Mouse (Mus musculus): ENCODE data around the gene Kdm5b. TPM values are rescaled to one million over a fixed set of nuclear protein-coding genes. Genes with fewer than 3 reads are reported as not detected.
"Not testable (repeated sequence)": the region's sequence is repeated elsewhere in the genome, so short reads cannot be mapped to it uniquely, and the experiment has no call there.

Kdm5b gene
- polyA plus RNA-seq, 1 experiment from 2014 or later, result 120 TPM

DNA sequence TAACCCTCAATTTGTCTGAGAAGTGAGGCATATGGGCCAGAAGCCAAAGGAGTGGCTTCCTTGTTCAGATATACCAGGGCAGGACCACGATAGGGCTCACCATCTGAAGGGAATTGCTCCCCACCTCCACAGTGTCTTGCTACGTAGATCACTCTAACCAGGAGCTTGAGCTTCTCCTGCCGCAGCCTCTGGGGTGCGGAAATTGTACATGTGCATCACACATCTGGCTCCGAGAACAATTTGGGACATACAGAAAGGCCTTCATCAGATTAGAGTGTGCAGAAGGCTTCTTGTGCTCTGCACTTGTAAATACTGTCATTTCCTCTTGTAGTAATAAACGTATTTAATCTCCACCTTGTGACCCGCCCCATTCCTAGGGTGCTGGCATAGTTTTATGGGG, 38.8 kb upstream of the Kdm5b start:
- H3K9ac ChIP-seq, result no peak overlapping the region
- WGBS, result 83% methylated on average over 7 of the region's 7 CpGs
- no peak for ATAC-seq (ENCODE audit: low FRiP score)
- no peaks in the 10 kb centered on the region for H3K27me3 ChIP-seq
- no peak overlapping the region for H3K4me3 ChIP-seq
- no peaks in the 10 kb centered on the region for H3K36me3 ChIP-seq
- H3K4me1 ChIP-seq, result 0 out of 2 replicates have a peak, but pooled peaks cover 5% of the 10 kb centered on the region
- H3K4me2 ChIP-seq (replicated peaks), result no peak overlapping the region
- no peak overlapping the region for H3K27ac ChIP-seq
- no peaks in the 10 kb centered on the region for H3K9me3 ChIP-seq (replicated peaks)

DNA sequence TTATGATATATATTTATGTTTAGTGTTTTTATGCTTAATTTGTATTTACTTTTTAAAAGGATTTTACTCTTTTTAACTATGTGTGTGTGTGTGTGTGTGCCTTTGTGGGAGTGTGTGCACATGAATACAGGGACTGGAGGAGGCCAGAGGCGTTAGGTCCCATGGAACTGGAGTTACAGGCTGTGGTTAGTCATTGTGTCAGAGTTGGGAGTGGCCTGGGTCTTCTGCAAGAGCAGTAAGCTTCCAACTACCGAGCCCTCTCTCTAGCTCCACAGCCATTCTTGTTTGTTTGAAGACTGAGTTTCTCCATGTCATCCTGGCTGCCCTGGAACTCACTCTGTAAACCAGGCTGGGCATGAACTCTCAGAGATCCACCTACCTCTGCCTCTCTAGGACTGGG, 37.6 kb upstream of the Kdm5b start:
- no peaks in the 10 kb centered on the region for H3K4me1 ChIP-seq
- H3K27ac ChIP-seq, result no peak overlapping the region
- H3K4me3 ChIP-seq, result no peak overlapping the region
- no peak overlapping the region for H3K9ac ChIP-seq
- H3K4me2 ChIP-seq (replicated peaks), result no peak overlapping the region
- no peaks in the 10 kb centered on the region for H3K27me3 ChIP-seq
- no peaks in the 10 kb centered on the region for H3K36me3 ChIP-seq
- ATAC-seq (ENCODE audit: low FRiP score), result no peak
- H3K9me3 ChIP-seq (replicated peaks), result no peaks in the 10 kb centered on the region
- 64% methylated on average over 2 of the region's 2 CpGs for WGBS

DNA sequence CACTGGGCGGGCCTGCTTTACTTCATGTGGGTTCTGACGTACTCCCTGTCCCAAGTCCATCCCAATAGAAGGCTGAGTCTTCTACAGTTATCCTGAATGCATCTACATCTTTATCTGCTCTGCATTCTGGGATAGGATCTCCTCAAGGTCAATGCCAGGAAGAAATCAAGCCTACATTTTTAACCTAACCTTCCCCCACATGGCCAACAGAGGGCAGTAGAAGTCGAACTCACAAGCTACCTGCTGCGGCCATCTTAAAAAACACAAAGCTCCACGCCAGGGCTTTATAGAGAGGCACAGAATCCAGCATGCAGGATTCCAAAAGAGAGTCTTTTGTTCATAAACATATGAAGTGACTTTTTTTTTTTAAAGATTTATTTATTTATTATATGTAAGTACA, 35.5 kb upstream of the Kdm5b start:
- Histone ChIP-seq H3K27me3 (no peaks in the 10 kb centered on the region), H3K27ac (no peak overlapping the region), H3K4me1 (no peaks in the 10 kb centered on the region), H3K36me3 (no peaks in the 10 kb centered on the region), H3K4me2 (replicated peaks) (no peak overlapping the region), H3K4me3 (no peak overlapping the region), H3K9me3 (replicated peaks) (no peaks in the 10 kb centered on the region), H3K9ac (no peak overlapping the region)
- no peak for ATAC-seq (ENCODE audit: low FRiP score)
- 77% methylated on average over 5 of the region's 5 CpGs for WGBS

DNA sequence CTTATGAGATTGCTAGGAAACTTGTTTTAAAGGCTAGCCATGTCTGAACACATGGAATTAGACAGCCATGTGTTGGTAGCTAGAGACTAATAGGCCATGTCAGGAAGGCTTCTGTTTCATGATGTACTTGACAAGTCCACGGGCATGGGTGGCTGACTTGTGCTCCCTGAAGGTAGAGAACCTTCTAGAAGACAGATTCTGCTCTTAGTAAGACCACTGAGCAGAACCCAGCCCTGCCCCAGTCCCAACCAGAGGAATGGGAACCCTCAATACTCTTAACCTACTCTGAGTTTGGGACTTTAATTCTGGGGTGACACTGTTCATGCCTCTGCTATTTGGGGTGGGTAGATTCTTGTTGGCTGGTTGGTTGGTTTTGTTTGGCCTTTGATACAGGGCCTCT, 35.0 kb upstream of the Kdm5b start:
- Histone ChIP-seq H3K27me3 (no peaks in the 10 kb centered on the region), H3K27ac (no peak overlapping the region), H3K4me1 (no peaks in the 10 kb centered on the region), H3K9me3 (replicated peaks) (no peaks in the 10 kb centered on the region), H3K4me2 (replicated peaks) (no peak overlapping the region), H3K36me3 (no peaks in the 10 kb centered on the region), H3K4me3 (no peak overlapping the region), H3K9ac (no peak overlapping the region)
- no peak for ATAC-seq (ENCODE audit: low FRiP score)
- 89% methylated on average over 1 of the region's 1 CpGs for WGBS

DNA sequence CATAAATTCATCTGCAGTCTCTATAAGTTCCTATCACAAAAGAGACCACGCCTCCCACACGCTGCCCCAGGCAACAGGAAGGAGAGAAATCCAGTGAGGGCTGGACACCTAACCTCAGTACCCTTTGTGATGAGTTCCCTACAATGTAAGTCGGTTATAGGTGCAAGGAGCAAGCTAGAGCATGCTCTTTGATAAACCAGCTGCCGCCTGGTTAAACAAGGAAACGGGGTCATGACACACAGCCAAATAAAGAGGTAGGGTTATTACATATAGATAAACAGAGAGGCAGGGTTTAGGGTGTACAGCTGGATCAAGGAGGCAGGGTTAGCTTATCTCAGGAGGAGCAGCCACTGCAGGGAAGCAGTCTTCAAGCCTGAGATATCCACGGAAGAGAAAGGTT, 33.2 kb upstream of the Kdm5b start:
- Histone ChIP-seq H3K9ac (no peak overlapping the region), H3K4me2 (replicated peaks) (no peak overlapping the region), H3K36me3 (no peaks in the 10 kb centered on the region), H3K27me3 (no peaks in the 10 kb centered on the region), H3K4me1 (no peaks in the 10 kb centered on the region), H3K27ac (no peak overlapping the region), H3K4me3 (no peak overlapping the region), H3K9me3 (replicated peaks) (no peaks in the 10 kb centered on the region)
- ATAC-seq (ENCODE audit: low FRiP score), result no peak
- WGBS, result 88% methylated on average over 6 of the region's 6 CpGs

DNA sequence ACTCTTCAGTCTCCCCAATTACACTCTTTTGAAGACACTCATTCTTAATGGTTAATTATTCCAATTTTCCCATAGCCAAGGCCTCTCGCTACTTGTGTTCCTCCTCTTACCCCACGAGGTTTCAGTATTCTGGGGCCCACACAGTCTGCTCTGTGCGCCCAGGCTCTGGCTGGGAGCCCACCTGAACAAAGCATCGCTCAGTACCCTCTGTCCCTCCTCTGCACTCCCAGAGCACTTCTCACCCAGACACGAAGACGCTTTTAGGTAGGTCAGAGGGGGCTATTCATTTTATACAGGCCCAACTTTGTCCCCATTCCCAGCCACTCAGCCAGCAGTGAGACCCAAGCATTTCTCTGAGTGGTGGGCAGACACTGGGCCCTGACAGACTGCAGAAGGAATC, 29.4 kb upstream of the Kdm5b start:
- Histone ChIP-seq H3K9me3 (replicated peaks) (no peaks in the 10 kb centered on the region), H3K27me3 (no peaks in the 10 kb centered on the region), H3K27ac (no peak overlapping the region), H3K4me1 (no peaks in the 10 kb centered on the region), H3K36me3 (no peaks in the 10 kb centered on the region), H3K9ac (no peak overlapping the region), H3K4me3 (no peak overlapping the region), H3K4me2 (replicated peaks) (no peak overlapping the region)
- 83% methylated on average over 6 of the region's 6 CpGs for WGBS
- no peak for ATAC-seq (ENCODE audit: low FRiP score)

DNA sequence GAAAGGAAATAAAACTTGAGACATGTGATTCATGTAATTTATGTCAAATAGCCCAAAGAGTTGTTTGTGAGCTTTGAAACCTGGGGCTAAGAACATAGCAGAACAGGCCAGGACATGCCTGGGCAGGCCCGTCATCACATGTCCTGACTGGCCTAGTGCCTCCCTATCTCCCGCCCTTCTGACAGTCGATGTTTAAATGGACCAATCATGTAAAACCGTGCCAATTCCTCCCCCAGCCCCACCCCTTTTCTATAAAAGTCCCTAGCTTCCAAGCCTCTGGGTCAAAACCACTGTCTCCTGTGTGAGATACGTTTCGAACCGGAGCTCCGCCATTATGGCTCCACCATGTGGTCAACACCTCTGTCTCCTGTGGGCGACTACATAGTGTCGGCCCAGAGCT, 26.3 kb upstream of the Kdm5b start:
- not testable (repeated sequence) for H3K27ac ChIP-seq; H3K36me3 ChIP-seq; H3K9ac ChIP-seq; H3K4me3 ChIP-seq; H3K27me3 ChIP-seq; H3K4me1 ChIP-seq; H3K4me2 ChIP-seq (replicated peaks); ATAC-seq (ENCODE audit: low FRiP score); H3K9me3 ChIP-seq (replicated peaks)
- 88% methylated on average over 10 of the region's 10 CpGs for WGBS

DNA sequence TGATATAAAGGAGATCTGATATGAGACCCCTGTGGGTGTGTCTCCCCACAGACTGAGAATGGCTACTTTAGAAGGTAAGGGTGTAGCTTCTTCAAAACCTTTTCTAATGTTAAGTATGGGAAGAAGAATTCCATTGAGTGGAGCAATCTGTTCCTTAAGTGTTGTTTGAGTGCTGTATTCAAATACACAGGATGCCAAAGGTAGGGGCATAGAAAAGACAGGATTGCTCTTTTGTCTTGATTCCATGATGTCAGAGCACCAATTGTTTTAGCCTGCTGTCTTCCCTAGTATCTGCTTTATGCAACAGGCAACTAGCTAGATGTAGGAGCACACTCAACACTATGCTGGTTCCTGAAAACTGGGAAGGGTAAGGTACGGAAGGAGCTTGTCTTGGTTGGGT, 24.9 kb upstream of the Kdm5b start:
- Histone ChIP-seq H3K9ac (no peak overlapping the region), H3K4me2 (replicated peaks) (no peak overlapping the region), H3K27ac (no peak overlapping the region), H3K36me3 (no peaks in the 10 kb centered on the region), H3K27me3 (no peaks in the 10 kb centered on the region), H3K4me3 (no peak overlapping the region), H3K9me3 (replicated peaks) (no peaks in the 10 kb centered on the region), H3K4me1 (no peaks in the 10 kb centered on the region)
- 100% methylated on average over 1 of the region's 1 CpGs for WGBS
- no peak for ATAC-seq (ENCODE audit: low FRiP score)

DNA sequence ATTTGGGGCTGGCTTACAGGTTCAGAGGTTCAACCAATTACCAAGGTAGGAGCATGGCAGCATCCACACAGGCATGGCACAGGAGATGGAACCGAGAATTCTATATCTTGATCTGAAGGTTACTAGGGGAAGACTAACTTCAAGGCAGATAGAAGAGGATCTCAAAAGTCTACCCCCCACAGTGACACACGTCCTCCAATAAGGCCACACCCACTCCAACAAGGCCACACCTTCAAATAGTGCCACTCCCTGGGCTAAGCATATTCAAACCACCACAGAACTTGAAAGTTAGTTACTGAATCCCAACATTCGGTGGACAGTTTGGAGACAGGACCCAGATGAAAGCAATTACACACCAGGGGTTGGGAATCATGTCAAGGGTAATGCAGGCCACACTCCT, 24.5 kb upstream of the Kdm5b start:
- H3K4me2 ChIP-seq (replicated peaks), result no peak overlapping the region
- H3K9ac ChIP-seq, result no peak overlapping the region
- no peaks in the 10 kb centered on the region for H3K4me1 ChIP-seq
- no peak for ATAC-seq (ENCODE audit: low FRiP score)
- 78% methylated on average over 3 of the region's 3 CpGs for WGBS
- H3K4me3 ChIP-seq, result no peak overlapping the region
- H3K27me3 ChIP-seq, result no peaks in the 10 kb centered on the region
- no peaks in the 10 kb centered on the region for H3K9me3 ChIP-seq (replicated peaks)
- H3K36me3 ChIP-seq, result no peaks in the 10 kb centered on the region
- H3K27ac ChIP-seq, result no peak overlapping the region

DNA sequence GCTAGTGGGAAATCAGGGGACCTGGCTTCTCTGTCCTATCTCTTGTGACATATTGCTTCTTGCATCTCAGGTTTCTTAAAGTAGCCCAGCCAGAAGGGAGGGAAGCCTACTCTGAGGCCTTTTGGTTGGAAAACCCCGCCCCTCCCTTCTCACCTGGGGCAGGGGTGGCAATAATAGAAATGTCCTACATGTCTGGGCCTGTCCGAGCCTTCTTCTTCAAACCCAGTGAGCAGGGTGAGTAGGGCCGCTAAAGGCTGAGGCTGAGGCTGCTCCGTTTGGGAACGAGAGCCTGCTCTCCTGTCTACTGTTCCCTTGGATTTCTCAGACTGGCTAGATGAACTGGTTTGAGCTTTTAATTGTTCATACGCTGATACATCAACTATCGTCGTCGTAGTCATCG, 19.4 kb upstream of the Kdm5b start:
- 91% methylated on average over 10 of the region's 10 CpGs for WGBS
- no peak overlapping the region for H3K27ac ChIP-seq
- H3K36me3 ChIP-seq, result no peaks in the 10 kb centered on the region
- no peak overlapping the region for H3K4me2 ChIP-seq (replicated peaks)
- no peaks in the 10 kb centered on the region for H3K4me1 ChIP-seq
- H3K9ac ChIP-seq, result no peak overlapping the region
- H3K9me3 ChIP-seq (replicated peaks), result no peaks in the 10 kb centered on the region
- no peaks in the 10 kb centered on the region for H3K27me3 ChIP-seq
- no peak for ATAC-seq (ENCODE audit: low FRiP score)
- no peak overlapping the region for H3K4me3 ChIP-seq

DNA sequence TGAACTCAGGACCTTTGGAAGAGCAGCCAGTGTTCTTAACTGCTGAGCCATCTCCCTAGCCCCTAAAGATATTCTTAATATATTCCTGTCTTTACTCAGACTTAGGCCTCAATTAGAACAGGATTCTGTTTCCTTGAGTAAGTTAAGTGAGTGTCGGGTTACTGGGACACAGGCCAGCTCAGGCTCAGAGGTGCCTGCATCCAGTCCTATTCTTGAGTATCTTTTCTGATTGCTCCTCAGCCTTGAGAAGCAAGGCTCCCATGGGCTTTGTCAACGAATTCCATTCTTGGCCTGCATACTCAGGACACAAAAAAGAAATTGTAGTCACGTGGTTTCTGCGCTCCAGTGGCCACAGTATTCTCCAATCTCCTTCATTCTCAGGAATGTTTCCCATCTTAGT, 11.7 kb upstream of the Kdm5b start:
- no peaks in the 10 kb centered on the region for H3K9me3 ChIP-seq (replicated peaks)
- 67% methylated on average over 4 of the region's 4 CpGs for WGBS

DNA sequence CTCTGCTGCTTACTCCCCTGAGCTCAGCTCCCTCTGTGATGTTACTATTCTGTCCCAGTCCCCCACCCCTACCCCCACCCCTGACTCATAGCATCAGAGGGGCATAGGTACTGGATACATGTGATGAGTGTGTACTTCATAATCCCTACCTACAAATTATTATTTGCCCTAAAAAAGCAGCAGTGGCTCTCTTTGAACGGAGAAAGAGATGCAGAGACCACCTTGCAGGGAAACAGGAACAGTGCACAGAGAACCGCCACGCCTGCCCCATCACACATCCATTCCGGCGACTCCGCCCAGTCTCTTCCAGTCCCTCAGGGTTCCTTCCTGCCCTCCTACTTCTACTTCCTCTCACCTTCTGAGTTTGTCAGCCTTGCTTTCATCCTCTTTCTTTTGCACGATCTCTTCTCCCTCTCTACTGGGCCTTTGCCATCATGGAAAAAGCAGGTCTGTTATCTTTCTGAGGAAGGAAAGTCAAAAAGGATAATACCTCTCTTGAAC, 10.3 kb upstream of the Kdm5b start, which contains the start of gene Mgat4e:
Gene Mgat4e, minus strand, starts transcription at position 51 of the 501 bp plus-strand sequence.
- Histone ChIP-seq H3K4me1 (no peaks in the 10 kb centered on the region), H3K27ac (no peak within 1 kb of the TSS), H3K4me3 (no peak within 1 kb of the TSS), H3K4me2 (replicated peaks) (no peak within 1 kb of the TSS), H3K9me3 (replicated peaks) (no peaks in the 10 kb centered on the region), H3K36me3 (no peaks in the 10 kb centered on the region), H3K9ac (no peak within 1 kb of the TSS), H3K27me3 (no peaks in the 10 kb centered on the region)
- WGBS, result 63% methylated on average over 7 of the region's 7 CpGs
- ATAC-seq (ENCODE audit: low FRiP score), result no peak

More for the DNA sequence above, 11.7 kb upstream of the Kdm5b start:
- Histone ChIP-seq H3K9ac (no peak overlapping the region), H3K27me3 (no peaks in the 10 kb centered on the region), H3K27ac (no peak overlapping the region), H3K4me2 (replicated peaks) (no peak overlapping the region), H3K4me1 (no peaks in the 10 kb centered on the region), H3K4me3 (no peak overlapping the region), H3K36me3 (no peaks in the 10 kb centered on the region)
- no peak for ATAC-seq (ENCODE audit: low FRiP score)

DNA sequence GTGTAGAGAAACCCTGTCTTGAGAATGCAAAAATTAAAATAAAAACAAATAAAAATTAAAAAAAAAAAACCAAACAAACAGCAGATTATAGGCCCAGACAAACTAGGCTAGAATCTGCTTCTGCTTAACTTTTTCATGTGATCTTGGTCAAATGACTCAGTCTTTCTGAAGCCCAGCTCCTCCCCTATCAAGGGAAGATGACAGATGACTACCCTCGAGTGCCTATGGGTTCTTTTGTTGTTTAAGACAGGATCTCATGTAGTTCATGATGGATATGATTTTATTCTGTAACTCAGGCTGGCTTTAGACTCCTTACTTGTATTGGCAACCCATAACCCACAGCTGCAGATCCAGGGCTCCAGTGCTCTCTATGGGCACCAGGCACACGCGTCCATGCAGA, 8.1 kb upstream of the Kdm5b start:
- peaks cover 13% of the 10 kb centered on the region for H3K4me1 ChIP-seq
- no peak overlapping the region for H3K4me2 ChIP-seq (replicated peaks)
- no peaks in the 10 kb centered on the region for H3K36me3 ChIP-seq
- no peaks in the 10 kb centered on the region for H3K27me3 ChIP-seq
- no peak overlapping the region for H3K27ac ChIP-seq
- no peak overlapping the region for H3K9ac ChIP-seq
- no peak for ATAC-seq (ENCODE audit: low FRiP score)
- H3K9me3 ChIP-seq (replicated peaks), result no peaks in the 10 kb centered on the region
- H3K4me3 ChIP-seq, result no peak overlapping the region
- WGBS, result 78% methylated on average over 3 of the region's 3 CpGs
